Mouse (Mus musculus) regulatory T cell (primary cell): ENCODE measurements around the gene Lpcat1.

ENCODE experiments used
- in situ Hi-C: fragments of 300-600 bp; cut with MboI, MseI; formaldehyde crosslinking; loops from one replicate; pipeline ENCODE4 v1.15.1; 2025; ENCODE audit warnings: high pct_unique_total_duplicates

Gene Lpcat1

GRCm38 (mm10) chr13:73446494-73446893 lies 20.5 kb upstream of the Lpcat1 start:
- in situ Hi-C loops, result no loop called here

GRCm38 (mm10) chr13:73446943-73447342 lies 20.1 kb upstream of the Lpcat1 start:
- in situ Hi-C loops, result no loop called here

DNA sequence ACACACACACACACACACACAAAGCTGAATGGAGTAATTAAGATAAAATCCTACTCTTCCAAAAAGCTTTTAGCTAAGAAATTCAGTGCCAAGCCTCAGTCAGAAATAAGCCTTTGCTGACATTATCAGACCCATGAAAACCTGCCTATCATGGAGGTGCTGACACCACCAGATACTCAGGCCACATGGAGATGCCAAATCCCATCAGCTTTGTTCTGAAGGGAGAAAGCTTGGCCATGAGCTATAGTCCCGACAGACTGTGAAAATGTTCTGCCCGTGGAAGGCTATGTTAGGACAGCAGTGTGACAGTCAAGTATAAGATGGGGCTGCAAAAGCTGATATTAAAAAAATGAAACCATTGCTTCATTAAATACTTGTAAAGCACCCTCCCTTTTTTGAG lies 19.5 kb upstream of the Lpcat1 start:
- in situ Hi-C loops, result no loop called here

- in situ Hi-C loops, result no loop called here
These were observed 18.8 kb upstream of the Lpcat1 start for GRCm38 (mm10) chr13:73448201-73448600.

GRCm38 (mm10) chr13:73448723-73449122 lies 18.3 kb upstream of the Lpcat1 start:
- in situ Hi-C loops, result no loop called here

- in situ Hi-C loops, result no loop called here
These were observed 13.3 kb upstream of the Lpcat1 start for GRCm38 (mm10) chr13:73453503-73454217.

GRCm38 (mm10) chr13:73455328-73455727 lies 11.7 kb upstream of the Lpcat1 start:
- in situ Hi-C loops, result no loop called here

- in situ Hi-C loops, result no loop called here
These were observed 9.7 kb upstream of the Lpcat1 start for GRCm38 (mm10) chr13:73457301-73457700.

DNA sequence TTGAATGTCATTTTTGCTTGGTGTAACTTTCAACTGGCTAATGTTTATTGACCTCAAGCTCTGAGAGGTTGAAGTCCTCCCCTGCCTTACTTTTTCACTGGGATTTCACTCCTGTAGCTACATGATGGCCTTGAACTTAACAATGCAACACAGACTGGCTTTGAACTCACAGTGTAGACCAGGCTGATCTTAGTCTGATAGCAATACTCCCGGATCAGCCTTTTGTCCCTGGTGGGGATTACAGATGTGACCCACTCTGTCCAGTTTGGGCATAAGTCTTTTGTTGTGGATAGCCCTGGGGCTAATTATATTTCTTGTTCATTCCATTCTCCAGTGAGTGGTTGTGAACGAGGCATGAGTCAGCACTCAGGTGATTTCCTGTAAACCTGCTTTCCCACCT lies 9.3 kb upstream of the Lpcat1 start:
- in situ Hi-C loops, result no loop called here

- in situ Hi-C loops, result no loop called here
These were observed 8.3 kb upstream of the Lpcat1 start for GRCm38 (mm10) chr13:73458719-73459118.

DNA sequence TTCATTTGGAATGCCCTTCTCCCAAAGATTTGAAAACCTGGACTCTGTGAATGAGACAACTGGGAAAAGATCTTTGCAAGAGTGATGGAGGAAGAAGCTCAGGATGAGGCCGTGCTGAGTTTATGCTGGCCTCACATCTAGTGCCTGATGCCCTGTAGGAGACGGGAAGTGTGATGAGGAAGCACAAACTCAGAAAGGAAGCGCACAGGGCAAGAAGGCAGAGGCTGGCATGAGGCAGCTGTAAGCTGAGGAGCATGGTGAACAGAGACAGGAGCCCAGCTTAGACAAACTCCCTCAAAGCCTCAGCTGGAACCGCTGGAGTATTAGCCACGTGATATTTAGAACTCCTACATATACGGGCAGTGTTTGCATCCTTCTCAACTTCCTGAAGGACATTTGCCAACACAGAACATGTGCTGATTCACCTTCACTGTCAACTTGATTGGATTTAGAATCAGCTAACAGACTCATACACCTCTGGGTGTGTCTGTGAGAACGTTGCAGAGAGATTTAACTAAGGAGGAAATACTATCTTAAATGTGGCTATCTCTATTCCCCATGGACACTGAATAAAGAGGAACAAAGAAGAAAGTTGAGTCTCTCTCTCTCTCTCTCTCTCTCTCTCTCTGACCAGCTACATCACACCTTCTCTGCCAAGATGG lies 7.7 kb upstream of the Lpcat1 start:
- in situ Hi-C loops, result no loop called here

GRCm38 (mm10) chr13:73461551-73461950 lies 5.4 kb upstream of the Lpcat1 start:
- in situ Hi-C loops, result no loop called here

GRCm38 (mm10) chr13:73465156-73465555 lies 1.8 kb upstream of the Lpcat1 start:
- in situ Hi-C loops, result no loop called here

DNA sequence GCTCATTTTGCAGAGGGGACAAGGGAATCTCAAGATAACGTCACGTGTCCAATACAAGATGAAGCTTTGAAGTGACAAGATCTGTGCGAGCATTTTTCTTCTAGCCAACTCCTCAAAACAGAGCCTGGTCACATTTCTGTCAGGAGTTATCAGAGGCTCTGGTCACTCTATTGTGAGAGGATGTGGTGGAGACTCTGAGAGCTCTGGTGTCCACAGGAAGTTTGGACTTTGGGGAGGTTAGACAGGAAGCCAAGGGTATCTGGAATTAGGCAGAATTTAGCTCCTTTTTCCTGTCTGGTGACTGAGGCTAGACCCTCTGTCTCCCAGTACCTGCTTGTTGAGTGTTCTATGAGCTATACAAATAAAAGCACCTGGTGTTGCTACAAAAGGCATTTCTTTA lies 586 bp upstream of the Lpcat1 start:
- in situ Hi-C loops, result no loop called here

DNA sequence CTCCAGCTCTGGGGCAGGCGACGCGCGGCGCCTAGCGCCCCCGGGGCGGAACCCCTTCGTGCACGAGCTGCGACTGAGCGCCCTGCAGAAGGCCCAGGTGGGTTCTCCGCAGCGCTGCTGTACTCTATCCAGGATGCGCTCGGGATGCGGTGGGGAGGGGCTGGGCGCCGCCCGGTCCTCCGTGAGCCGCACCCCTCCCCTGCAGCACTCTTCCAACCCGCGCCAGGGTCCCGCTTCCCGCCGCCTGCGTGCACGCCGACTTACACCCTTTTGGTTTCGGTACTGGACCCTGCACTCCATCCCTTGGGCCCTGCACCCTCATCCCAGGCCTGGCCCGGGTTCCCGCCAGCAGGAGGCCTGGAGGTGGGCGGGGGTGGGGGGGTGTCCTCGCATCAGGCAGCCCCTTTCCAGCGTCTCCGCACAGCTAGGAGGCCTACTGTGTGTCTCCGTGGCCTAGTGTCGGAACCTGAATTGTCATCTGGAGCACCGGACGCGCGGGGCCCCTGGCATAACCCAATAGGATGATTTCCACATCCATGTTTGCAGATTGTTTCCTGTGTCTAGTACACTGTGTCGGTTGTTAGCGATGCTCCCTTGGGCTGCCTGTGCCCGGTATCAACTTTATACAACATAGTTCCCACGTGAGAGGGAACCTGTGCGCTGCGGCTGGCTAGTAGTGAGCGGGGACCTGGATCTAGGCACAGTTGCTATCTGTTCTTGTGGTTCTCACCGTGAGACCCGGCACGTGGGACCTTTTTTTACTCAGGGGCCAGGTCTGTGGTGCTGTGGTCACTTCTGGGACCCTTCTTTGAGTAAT lies 632 bp downstream of the Lpcat1 start:
- in situ Hi-C loops, result no loop called here

DNA sequence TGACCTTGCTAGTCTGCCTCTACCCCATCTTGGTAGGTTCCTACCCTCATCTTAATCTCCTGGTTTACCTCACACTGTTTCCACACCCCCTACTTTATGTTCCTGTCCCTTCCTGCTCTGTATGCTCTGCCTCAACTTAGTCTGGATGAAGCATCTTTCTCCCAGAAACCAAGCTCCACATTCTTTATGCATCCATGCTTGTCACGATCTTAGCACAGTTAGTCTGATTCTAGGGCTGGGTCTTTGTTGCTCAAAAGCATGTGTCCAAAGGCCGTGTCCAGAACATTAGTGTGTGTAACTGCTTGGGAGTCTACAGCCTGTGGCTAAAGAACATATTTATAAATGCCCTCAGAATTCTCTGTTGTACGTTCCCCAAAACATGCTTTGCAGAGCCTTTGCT lies 1.8 kb downstream of the Lpcat1 start:
- in situ Hi-C loops, result no loop called here

DNA sequence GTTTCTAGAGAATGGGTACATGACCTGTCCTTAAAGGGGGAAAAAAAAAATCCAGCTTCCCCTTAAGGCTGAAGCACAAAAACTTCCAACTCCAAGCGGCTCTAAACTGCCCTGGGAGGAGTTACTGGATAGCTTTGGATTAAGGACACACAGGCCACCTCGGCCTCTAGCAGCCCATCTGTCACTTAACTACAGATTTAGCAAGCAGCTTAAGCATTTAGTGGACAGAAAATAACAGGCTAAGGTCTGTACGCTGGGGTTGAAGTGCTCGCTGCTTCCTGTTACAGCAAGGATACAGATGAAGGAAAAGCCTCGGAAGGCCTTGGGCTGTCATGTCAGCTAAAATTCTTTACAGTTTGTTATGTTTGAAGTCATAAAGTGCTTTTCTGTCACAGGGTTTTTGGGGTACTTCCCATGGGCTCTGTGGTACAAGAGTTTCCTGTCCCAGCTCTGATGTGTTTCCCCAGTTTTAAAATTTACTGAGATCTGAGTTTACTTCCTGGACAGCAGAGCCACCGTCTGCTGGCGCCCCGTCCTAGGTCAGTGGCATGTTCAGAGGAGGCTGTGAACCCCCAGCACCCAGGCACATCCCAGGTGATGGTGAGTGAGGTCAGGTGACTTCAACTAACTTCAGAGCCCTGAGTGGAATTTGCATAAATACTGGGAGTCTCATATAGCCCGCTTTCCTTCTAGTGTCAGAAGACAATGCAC lies 2.4 kb downstream of the Lpcat1 start:
- in situ Hi-C loops, result no loop called here

DNA sequence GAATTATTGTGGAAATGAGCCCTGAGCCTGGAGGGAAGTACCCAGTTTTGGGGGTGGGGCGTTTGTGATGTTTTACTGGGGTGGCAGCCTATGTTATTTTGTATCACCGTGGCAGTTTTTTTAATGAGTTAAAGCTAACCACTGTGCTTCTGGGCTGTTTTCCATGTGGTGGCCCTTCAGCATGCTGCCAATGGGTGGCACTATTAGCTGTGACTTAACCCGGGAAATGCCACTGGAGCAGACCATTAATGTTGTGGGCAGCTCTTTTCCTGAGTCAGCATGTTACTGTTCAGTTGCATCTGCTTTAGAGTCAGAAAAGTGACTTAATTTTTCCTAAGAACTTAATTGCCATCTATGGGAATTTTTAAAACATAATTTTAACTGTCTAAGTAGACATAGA lies 5.5 kb downstream of the Lpcat1 start:
- in situ Hi-C loops, result no loop called here

DNA sequence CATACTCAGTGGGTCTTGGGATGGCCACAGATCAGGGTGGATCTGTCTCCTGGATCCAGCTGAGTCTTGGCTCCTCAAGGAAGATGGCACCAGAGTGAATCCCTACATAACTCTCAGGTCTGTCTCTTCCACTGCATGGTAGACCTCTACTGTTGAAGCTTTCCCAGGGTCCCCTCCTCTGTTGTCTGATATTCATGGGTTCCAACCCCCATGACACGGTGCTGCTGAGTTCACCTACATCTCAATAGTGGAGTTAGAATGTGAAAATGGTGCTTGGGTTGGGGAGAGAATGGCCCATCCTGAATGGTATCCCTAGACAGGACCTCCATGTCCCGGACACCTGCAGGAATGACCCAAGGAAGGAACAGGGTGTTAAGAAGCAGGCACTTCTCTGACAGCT lies 6.7 kb downstream of the Lpcat1 start:
- in situ Hi-C loops, result no loop called here

- in situ Hi-C loops, result no loop called here
These were observed 7.2 kb downstream of the Lpcat1 start for GRCm38 (mm10) chr13:73474163-73474562.

DNA sequence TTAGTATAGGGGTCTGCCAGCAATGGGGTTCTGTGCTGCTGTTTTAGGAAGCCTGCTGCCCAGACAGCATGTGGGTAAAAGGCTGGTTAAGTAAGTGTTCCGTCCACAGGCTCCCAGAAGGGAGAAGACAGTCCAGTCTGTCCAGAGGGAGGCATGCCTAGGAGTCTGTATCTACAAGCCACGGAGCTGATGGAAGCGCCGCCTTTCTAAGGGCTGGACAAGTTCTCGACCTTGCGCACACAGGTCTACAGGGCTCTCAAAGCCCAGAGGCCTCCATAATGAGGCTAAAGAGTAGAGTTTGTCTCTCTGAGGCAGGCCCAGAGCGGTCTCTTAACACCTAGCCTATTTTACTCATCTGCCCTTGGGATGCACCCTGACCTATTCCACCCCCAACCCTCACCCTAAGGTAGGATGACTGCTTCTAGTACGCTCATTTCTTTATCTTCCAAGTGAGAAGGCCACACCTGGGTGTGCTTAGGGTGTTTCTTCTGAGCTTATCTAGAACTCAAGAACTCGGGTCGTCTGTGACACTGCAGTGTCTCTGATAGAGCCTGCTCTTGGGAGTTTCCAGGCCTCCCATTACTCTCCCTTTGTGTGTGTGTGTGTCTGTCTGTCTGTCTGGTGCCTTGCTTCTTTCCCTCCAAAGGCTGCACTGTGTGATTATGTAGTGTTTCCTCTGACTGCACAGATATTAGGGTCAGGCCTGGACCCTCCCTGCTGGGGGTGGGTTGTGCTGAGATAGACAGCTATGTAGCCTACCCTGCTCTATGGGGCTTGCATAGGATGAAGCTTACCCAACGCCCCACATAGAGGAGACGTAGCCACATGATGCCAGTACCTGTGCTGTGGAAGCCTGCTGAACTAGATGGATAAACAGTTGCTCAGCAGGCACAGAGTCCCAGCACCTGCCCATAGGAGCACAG lies 8.3 kb downstream of the Lpcat1 start:
- in situ Hi-C loops, result no loop called here
